Mouse (Mus musculus) R1 (cell line): ENCODE measurements around the gene Rpl9-ps1.
A peak's percentile ranks its signal among the peaks of the same experiment; 100 is the strongest.

Source experiments
- DNase-seq: peaks from one replicate; pipeline ENCODE4 v3.0.0-alpha.2; 2018; ENCODE audit warnings: low read depth, low spot score

Rpl9-ps1 gene

DNA sequence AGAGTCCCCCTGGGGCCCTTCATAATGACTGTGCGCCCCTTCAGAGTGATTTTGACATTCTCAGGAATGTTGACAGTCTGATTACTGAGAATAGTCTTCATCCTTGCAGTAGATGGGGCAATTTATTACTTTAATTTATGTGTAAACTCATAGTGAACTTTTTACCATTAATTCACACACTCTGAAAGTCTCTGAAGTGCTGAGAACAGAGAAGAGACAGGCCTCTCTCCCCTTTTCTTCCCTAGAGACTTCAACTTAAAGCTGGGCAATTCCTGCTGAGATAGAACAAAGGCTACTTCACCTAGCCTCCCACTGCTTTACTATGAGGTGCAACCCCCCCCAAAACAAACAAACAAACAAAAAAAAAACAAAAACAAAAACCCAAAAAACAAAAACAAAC is at the start of gene Rpl9-ps1:
Gene Rpl9-ps1, minus strand, starts transcription at position 101 of the 400 bp plus-strand sequence.
- DNase-seq, result no peak

DNA sequence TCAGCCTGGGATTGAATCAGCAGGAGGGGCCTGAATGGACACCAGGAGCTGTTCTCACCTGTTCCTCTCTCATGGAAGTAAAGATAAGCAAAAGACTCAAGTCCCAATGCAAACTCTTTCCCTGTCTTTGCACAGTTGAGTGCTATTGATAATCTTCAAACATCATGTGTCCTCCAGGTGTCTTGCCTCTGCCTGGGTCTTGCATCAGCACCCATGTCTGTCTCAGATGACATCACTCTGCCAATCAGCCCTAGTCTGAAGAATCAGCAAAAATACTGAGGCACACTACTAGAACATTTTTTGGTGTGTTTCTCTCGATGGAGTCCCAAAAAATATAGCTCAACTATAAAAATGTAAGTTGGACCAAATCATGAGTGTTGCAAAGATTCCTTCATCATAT is 46.6 kb upstream of the Rpl9-ps1 start:
- DNase-seq, result no peak

DNA sequence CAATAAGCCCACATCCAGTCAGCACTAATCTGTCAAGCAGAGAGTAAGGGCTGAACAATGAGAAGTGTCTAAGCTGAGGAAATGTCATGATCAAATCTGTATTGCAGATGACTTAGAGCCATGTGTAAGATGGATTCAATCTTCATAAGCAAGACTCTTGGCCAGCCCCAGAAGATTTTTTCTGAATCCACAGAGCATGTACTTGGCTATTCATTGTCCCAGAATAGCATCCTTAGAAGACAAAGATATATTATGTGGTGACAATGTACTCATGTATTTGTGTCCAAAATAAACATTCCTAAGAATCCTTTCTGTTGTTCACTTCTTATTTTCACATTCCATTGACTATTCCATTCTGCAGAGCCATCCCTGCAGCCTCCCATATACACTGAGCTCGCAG is 44.5 kb upstream of the Rpl9-ps1 start:
- no peak for DNase-seq

DNA sequence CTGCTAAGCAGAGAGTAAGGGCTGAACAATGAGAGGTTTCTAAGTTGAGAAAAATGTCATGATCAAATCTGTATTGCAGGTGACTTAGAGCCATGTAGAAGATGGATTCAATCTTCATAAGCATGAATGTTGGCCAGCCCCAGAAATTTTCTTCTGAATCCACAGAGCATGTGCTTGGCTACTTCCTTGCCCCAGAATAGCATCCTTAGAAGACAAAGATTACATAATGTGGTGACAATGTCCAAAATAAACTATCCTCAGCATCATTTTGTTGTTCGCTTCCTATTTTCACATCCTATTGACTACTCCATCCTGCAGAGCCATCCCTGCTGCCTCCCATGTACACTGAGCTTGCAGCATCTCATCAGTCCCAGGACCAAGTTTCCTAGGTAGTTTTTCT is 30.2 kb upstream of the Rpl9-ps1 start:
- DNase-seq, result no peak

DNA sequence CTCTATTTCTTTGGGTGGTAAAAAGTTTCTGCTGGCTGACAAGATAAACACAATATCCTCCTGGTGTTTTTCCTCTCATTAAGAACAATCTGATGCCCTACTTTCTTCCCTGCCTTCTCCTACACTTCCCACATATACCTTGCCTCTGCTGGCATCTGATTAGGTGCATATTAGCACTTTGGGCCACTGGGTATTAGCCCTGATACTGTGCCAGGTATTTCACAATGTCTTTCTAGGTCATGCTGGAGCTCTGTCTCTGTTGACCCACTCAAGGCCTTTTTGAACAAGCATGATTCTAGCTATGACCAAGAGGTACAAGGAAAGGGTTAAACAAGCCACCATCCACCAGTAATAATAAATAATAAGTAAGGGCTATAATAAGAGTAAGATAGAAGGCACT is 26.3 kb upstream of the Rpl9-ps1 start:
- DNase-seq, result no peak

DNA sequence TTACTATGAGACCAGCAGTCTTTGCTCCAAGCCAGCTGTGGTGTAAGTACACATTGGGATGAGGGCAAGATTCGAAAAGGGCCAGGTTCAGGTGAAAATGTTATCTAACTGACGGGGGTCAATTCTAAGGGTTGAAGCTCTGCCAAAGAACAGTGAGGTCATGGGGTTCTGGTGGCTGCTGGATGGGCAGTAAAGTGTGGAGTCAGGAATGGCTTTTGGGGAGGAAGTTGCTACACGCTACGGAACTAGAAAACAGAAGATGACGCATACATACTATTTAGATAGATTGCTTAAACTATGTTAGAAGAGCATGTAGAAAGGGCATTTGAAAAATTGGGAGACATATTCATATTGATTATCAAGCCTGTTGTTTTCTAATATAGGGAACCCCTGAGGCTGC is 18.1 kb upstream of the Rpl9-ps1 start:
- DNase-seq, result no peak

DNA sequence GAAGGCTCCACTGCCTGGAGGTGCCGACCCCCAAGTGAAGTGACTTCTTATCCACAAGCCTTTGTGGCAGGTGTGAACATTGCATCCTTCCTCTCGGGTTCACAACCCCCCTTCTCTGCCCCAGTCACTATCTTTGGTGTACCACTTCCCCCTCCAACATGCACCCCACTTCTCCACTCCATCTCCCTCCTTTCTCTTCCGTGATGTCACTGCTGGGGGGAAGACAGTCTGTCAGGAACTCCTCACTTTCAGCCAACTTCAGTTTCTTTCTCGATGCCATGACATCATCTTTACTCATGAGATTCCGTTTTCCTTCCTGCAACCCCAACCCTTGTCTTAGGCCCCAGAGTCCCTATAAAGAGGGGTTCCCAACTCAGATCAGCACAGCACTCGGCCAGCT is 16.8 kb upstream of the Rpl9-ps1 start, which contains the start of gene Ccl4:
Gene Ccl4, plus strand, starts transcription at position 381 of the 400 bp plus-strand sequence.
- no peak for DNase-seq

DNA sequence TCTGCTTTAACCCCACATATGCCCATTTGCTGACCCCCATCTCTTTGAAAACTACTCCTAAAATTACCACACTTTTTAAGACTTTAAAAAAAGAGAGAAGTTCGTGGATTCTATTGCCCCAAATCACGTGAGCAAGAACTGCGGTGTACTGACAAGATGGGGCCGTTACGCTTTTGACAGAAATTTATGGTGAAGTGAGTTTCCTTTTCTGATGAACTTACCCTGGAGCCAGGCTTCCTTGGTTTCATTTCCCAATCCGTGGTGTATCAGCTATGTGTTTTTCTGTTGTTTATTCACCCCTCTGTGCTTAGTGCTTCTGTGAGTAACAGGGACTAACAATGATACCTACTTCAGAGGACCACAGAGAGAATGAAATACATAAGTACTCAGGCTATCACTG is 13.4 kb upstream of the Rpl9-ps1 start:
- DNase-seq, result no peak

DNA sequence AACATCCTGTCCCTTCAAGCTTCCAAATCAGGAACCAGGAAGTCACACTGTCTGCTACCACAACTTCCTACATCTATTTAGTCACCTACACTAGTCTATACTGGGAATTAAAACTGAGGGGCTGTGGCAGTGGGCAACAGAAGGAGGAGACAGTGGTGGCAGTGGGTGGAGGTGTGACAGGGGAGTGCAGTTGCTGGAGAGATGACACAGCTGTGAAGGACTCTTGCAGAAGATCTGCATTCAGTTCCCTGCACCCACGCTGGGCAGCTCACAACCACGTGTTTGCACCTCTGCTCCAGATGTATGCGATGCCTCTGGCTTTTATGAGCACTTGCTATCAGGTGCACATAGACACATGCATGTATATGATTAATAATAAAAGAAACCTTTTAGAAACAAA is 12.1 kb upstream of the Rpl9-ps1 start:
- DNase-seq, result no peak

DNA sequence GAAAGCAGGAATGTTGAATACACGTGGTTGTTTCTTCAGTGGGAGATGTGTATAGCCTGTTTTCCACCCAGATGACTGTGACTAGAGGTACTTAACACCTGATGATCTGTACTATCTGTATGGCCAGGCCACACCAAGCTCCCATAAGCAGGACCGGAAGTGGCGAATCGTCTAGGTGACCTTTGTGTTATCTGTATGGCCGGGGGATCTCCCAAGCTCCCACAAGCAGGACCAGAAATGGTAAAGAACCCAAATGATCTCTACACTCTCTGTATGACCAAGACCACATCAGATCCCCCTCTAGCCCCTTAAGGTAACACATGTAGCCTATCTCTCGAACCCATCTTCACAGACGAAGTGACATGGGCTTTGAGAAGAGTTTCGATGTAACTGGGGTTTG is 9.2 kb upstream of the Rpl9-ps1 start:
- no peak for DNase-seq

DNA sequence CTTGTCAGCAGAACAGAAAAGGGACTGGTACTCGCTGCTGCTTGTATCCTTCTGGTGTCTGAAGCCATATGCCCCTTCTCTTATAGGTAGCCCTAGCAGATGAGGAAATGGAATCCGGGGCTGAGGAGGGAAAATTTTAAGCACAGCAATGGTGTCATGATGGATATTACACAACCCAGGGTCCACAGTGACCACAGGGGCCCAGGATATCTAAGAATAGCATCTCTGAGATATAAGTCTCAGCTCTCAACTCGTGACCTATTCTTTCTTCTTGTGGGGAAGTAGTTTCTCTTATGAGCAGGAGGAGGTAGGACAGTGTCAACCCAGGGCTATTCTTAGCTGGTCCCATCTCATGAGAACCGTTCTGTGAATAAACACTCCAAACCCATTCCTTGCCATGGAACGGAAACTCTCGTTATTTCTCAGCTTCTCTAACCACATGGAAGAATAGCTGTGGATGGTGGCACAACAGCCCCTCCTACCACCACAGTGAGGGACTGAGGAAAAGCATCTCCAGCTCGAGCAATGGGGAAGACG is 4.0 kb upstream of the Rpl9-ps1 start, which contains the start of gene Ccl3:
Gene Ccl3, minus strand, starts transcription at position 51 of the 537 bp plus-strand sequence.
- DNase-seq, result no peak

DNA sequence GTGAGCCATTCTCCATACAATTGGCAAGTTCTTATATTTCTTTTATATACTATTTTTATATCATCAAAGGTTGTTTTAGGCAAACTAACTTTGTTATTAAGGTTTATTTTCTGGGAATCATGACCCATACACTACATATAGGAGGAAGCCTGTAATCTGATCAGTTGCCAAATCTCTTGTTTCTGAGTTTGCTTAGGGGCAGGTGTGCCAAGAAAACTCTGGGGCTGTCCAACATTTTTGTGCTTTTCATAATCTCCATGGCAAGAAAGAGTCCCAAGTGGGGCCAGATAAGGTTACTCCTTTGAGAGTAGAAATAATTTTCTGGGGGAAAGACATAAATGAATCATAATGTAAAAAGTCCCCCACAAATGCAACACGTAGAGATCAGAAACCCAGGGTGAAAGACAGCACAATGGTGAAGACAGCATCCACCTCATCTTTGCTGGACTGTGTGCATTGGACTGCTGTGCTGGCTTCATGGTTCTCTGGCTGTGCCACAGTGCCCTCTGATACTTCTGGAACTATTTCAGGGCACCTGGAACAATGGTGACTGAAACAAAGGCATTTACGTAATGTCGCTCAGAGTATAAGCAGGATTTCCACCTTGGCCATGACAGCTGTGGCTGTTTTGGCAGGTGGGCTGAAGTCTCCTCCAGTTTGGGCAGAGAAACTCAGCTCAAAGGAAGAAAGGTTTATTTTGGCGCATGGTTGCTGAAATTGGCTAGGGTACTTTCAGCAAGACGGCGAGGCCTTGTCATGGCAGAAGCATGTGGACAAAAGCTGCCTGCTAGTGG is 1.1 kb upstream of the Rpl9-ps1 start:
- no peak for DNase-seq

DNA sequence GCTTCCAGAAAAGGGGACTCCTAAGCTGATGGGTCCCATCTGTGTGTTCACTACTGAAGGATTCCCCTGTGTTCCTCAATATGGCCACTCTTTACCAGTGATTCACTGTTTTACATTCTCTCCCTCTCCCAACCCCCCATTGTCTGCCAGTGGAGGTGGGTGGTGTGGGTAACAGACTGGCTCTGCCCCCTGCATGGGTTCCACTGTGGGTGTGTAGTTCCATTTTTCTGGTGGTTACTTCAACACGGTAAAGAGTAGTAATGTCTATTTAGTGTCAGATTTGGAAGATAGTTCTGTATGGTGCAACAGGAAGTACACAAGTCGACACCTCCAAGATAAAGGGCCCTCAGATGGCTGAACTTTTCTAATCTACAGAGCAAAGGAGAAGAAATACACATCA is 4.2 kb downstream of the Rpl9-ps1 start:
- no peak for DNase-seq

DNA sequence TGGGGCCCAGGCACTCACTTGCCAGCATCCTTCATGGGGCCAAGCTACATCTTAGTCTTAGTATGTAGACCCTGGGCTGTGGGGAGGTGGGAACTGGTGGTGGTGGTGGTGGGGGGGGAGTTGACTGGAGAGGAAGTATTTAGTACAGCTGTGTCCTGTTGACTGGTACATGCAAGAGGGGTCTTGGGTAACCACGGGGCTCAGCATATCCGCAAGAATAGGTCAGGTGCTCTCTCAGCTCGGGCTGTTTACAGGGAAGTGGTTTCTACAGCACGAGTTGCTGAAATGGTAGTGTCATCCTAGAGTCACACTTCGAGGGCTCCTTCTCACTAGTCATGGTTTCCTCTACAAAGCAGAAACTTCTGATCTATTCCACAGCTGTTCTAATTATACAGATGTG is 5.3 kb downstream of the Rpl9-ps1 start:
- no peak for DNase-seq

DNA sequence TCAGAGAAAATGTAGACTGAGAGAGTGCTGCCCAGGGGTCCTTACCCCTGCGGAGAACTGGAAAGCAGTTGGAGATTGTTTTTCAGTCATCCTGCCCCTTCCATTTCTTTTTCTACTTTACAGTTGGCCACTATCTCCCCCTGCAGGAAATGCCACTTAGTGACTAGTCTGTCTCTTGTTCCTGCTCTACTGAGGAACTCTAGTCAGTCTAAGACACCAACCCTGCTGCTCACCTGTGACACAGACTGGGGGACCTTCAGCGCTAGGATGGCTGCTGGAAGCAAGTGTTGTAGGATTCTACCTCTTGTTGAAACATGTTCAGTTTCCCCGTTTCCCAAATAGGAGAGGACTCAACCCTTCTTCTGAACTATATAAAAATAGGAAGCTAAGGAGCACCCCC is 5.9 kb downstream of the Rpl9-ps1 start:
- peak; percentile 20 for DNase-seq

DNA sequence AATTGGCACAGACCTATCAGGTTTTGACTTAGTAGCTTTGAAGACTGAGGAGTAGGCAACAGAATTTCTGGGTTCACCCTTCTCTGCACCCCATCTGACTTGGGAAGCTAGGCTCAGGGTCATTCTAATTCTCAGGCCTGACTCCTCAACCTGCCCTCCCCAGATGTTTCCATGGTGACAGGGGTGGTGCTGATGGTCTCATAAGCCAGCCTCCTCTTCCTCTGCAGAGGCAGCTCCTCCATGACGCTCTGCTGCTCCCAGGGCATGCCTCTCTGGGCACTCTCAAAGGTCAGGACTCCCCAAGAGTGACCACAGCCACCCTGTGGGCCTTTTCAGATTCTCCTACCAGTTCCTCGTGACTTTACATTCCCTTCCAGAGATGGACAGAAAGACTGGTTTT is 6.5 kb downstream of the Rpl9-ps1 start:
- DNase-seq, result no peak

DNA sequence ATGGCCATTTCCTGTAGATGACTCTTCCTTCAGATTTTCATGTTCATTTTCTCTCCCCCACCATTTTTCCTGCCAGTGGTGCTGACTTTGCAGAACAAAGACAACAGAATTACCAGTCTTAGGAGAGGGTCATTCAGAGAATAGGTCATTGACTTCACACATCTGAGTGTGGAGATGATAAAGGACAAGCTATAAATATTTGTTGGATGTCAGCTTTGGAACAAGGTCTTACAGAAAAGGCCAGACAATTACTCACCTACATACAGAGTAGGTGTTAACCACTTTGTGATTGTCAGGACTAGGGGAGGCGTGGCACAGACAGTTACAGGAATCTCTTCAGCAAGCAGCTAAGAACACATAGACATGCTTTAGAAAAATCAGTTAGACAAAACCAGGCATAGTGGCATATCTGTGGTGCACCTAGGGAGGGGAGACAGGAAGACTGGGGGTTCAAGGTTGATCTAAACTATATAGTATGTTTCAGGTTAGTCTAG is 8.6 kb downstream of the Rpl9-ps1 start:
- no peak for DNase-seq

DNA sequence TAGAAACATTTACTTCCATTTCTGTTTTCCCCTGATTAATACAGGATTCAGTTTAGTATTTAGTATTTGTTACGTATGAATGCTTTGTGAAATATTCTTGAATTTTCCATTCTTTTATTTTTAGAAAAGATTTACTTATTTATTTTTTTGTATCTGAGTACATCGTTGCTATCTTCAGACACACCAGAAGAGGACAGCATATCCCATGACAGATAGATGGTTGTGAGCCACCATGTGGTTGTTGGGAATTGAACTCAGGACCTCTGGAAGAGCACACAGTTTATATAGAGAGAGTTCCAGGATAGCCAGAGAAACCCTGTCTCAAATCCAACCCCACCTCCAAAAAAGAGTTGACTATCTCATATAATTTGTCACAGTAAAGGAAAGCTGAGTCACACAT is 10.5 kb downstream of the Rpl9-ps1 start:
- no peak for DNase-seq

DNA sequence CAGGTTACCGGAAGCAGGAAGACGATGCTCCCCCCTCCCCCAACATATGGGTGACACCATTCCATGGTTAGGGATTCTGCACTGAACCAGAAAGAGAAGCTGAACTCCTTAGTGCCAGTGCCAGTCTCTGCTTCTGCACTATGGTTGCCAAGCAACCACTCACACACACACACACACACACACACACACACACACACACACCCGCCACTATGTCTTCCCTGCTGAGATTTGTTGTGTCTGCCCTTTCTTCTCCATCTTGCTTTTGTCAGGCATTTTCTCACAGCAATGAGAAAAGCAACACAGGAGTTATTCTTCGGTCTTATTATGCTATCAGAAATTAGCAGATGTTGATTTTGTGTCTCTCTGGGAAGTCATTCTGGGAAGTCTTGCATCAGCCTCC is 11.0 kb downstream of the Rpl9-ps1 start:
- no peak for DNase-seq

DNA sequence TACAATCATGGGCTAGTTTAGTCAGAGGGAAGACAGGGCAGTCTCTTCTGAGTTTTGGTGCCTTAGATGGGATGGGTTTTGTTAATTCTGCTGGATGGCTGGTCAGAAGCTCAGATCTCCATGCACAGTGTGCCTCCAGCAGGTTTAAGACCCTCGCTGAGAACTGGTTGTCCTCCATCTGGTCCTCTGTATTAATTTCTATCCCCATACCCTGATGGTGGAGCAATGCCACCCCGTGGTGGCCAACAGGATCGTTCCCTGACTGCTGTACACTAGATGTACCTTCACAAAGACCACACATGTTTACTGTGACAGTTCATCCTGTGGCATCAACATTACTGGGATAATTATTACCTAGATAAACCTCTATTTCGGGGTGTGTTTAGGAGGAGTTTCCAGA is 12.7 kb downstream of the Rpl9-ps1 start:
- DNase-seq, result peak; percentile 17

DNA sequence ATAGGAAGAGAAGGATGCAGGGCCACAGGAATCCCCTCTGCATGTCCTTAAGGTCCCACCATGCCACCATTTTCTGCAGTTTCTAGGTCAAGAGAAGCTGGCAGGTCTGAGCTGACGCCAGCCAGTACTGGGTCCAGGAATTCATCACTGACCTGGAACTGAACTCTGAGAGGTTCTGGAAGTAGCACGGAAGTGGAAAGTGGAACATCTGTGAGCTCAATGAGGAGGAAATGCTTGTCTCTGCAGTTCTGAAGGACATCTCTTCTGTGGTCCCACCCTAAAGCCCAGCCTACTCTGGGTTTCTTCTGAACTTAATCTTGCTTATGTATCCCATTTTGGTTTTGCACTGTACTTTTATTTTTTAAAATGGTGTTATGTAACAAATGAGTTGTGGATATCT is 14.4 kb downstream of the Rpl9-ps1 start:
- no peak for DNase-seq

DNA sequence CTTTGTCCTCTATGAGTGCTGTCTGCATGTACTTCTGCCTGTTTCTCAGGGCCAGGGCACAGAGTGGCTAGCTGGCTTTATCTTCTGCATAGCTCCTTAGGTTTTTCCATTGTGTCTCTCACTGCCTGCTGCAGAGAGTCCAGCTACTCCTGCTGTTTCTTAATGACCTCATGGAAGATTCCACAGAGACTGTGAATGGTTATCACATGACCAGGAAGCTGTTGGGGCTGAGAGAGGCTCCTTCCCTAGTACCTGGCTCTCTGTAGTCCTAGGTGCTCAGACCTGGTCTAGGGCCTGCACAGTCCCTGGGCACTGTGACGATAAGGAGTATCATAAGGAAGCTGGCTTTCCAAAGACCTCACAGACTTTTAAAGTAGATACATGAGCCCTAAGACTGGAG is 14.8 kb downstream of the Rpl9-ps1 start:
- no peak for DNase-seq

DNA sequence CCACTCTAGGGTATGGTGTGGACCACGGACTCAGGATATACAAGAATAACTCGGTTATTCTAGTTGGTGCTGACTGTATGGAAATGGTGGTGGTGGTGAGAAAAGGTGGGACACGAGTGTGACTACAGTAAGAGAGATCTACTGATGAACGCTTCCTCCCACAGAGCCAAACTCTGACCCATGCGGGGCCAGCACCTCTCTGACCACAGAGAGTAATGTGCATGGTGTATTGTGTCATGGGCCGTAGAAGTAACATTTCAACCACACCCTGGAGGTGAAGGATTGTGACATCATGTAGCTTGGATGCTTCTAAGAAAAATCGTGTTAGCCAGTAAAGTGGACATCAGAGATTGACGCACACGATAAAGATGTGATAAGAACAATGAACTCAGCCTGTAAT is 16.6 kb downstream of the Rpl9-ps1 start:
- no peak for DNase-seq
